Mouse (Mus musculus): ENCODE measurements around the gene Vti1a. TPM values are rescaled to one million over a fixed set of nuclear protein-coding genes. Genes with fewer than 3 reads are reported as not detected.

Vti1a gene
- polyA plus RNA-seq, 1 experiment from 2014 or later: 42.1 TPM

DNA sequence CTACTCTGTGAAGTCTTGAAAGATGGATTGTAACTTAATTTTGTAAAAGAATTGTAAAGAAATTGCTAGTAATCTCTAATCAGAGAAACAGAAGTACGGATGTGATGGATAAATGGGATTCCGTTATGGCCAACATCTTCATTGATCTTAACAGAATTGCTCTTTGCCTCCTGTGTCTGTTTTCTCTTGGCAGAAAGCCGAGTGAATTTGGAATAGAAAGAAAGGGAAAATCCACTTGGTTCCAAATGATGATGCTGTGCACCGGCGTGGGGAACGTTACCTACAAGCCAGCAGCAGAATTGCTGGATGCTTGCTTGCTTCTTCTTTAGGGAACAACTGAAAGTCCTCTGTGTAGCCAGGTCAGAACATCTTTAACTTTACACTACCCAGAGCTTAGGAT is 24.4 kb downstream of the Vti1a start:
- Histone ChIP-seq H3K9ac (ENCODE audit: low read depth, low read length) (no peak overlapping the region), H3K27me3 (ENCODE audit: control insufficient read depth, insufficient read depth, low read depth, low read length) (no peaks in the 10 kb centered on the region), H3K4me1 (ENCODE audit: control insufficient read depth, insufficient read depth, low read length) (peaks cover 19% of the 10 kb centered on the region), H3K9me3 (replicated peaks; ENCODE audit: control insufficient read depth, low read length, poor library complexity, severe bottlenecking) (no peaks in the 10 kb centered on the region), H3K27ac (ENCODE audit: low read length) (no peak overlapping the region), H3K4me3 (ENCODE audit: low read depth, low read length) (no peak overlapping the region), H3K4me2 (ENCODE audit: low read length) (no peak overlapping the region), H3K36me3 (ENCODE audit: control insufficient read depth, insufficient read depth, low read length) (no peaks in the 10 kb centered on the region)
- WGBS: 63% methylated on average over 6 of the region's 6 CpGs
- no peak for ATAC-seq

DNA sequence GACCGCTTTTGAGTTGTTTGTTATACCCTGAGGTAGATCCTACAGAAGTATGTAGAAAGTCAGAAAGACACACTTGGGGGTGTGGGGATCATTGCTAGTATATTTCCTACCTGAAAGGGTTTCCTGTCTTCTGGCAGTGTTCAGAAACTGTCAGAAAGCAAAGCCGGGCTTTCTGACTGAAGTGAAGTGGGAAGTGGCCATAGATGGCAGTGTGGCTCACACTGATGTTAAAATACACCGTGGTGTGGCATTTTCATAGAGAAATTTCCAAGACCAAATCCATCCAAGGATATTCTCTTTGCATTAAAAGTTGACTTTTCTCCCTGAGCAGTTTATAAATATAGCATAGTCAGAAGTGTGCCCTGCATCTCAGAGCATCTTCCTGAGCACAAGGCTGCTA is 25.3 kb downstream of the Vti1a start:
- Histone ChIP-seq H3K9me3 (replicated peaks; ENCODE audit: control insufficient read depth, low read length, poor library complexity, severe bottlenecking) (no peaks in the 10 kb centered on the region), H3K4me3 (ENCODE audit: low read depth, low read length) (no peak overlapping the region), H3K4me2 (ENCODE audit: low read length) (no peak overlapping the region), H3K36me3 (ENCODE audit: control insufficient read depth, insufficient read depth, low read length) (no peaks in the 10 kb centered on the region; the same call in 1 of the 2 replicates), H3K27ac (ENCODE audit: low read length) (peak overlapping the region; percentile 33; the same call in 1 of the 2 replicates), H3K27me3 (ENCODE audit: control insufficient read depth, insufficient read depth, low read depth, low read length) (no peaks in the 10 kb centered on the region), H3K9ac (ENCODE audit: low read depth, low read length) (no peak overlapping the region; the same call in 1 of the 2 replicates), H3K4me1 (ENCODE audit: control insufficient read depth, insufficient read depth, low read length) (peaks cover 18% of the 10 kb centered on the region)
- 63% methylated on average over 3 of the region's 3 CpGs for WGBS
- ATAC-seq: no peak

DNA sequence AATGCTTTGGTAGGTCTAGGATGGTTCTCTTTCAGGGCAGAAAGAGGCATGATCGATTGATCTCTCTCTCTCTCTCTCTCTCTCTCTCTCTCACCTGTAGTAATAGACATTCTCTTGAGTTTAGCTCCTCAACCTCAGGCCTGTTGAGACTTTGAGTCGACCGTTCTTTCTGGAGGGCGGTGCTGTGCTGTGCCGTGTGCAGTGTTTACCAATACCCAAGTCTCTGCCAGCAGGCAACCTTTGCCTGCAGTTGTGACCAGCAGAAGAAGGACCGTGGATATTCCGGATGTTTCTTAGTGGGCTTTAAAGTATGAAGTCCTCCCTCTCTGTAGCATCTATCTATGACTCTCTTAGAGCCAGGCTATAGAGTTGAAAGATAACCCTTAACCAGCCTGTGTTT is 26.3 kb downstream of the Vti1a start:
- peaks cover 10% of the 10 kb centered on the region; the same call in 1 of the 2 replicates for H3K4me1 ChIP-seq (ENCODE audit: control insufficient read depth, insufficient read depth, low read length)
- no peak overlapping the region for H3K4me2 ChIP-seq (ENCODE audit: low read length)
- H3K4me3 ChIP-seq (ENCODE audit: low read depth, low read length): no peak overlapping the region
- H3K27ac ChIP-seq (ENCODE audit: low read length): no peak overlapping the region
- no peaks in the 10 kb centered on the region for H3K27me3 ChIP-seq (ENCODE audit: control insufficient read depth, insufficient read depth, low read depth, low read length)
- no peaks in the 10 kb centered on the region; the same call in 1 of the 2 replicates for H3K36me3 ChIP-seq (ENCODE audit: control insufficient read depth, insufficient read depth, low read length)
- no peak overlapping the region for H3K9ac ChIP-seq (ENCODE audit: low read depth, low read length)
- H3K9me3 ChIP-seq (replicated peaks; ENCODE audit: control insufficient read depth, low read length, poor library complexity, severe bottlenecking): no peaks in the 10 kb centered on the region
- no peak for ATAC-seq
- 92% methylated on average over 7 of the region's 7 CpGs for WGBS

DNA sequence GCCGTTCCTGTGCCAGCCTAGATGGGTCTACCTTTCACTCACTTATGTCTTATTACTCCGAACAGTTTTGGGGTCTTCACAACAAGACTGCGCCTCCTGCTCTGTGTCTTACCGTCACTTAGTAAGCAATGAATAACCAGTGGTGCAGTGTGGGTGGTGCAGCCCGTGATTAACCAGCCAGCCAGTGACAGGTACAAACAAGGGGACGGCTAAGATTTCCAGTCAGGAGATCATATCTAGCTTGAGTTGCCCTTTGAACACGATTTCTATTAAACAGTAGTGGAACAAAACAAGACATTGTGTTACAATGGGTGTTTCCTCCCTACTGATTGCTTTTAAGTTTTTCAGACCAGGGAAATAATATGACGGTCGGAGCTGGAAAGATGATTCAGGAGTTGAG is 27.2 kb downstream of the Vti1a start:
- 89% methylated on average over 9 of the region's 9 CpGs for WGBS

DNA sequence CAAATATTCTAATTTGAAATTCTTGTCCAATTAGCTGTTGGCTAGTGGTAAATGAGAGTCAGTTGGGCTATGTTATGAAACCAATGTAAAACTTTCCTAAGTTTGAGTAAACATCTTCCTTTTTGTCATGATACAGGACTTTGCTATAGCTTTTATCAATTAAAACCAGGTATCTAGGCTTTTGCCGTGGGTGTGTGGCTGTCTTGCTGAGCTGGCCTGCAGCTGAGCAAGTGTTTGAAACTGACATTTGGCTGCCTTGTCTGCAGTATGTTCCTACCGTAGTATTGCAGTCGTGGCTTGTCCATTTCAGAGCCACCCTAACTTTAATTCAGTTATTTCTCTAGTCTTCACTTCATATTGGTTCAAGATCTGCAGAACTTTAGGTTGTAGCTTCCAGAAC is 32.1 kb downstream of the Vti1a start:
- no peak overlapping the region for H3K9ac ChIP-seq (ENCODE audit: low read depth, low read length)
- no peaks in the 10 kb centered on the region for H3K9me3 ChIP-seq (replicated peaks; ENCODE audit: control insufficient read depth, low read length, poor library complexity, severe bottlenecking)
- peaks cover 7% of the 10 kb centered on the region; the same call in 1 of the 2 replicates for H3K4me1 ChIP-seq (ENCODE audit: control insufficient read depth, insufficient read depth, low read length)
- no peaks in the 10 kb centered on the region for H3K27me3 ChIP-seq (ENCODE audit: control insufficient read depth, insufficient read depth, low read depth, low read length)
- no peak for ATAC-seq
- no peak overlapping the region for H3K27ac ChIP-seq (ENCODE audit: low read length)
- no peaks in the 10 kb centered on the region; the same call in 1 of the 2 replicates for H3K36me3 ChIP-seq (ENCODE audit: control insufficient read depth, insufficient read depth, low read length)
- H3K4me2 ChIP-seq (ENCODE audit: low read length): no peak overlapping the region
- no peak overlapping the region for H3K4me3 ChIP-seq (ENCODE audit: low read depth, low read length)
- WGBS: 92% methylated on average over 3 of the region's 3 CpGs

More for the DNA sequence above, 27.2 kb downstream of the Vti1a start:
- Histone ChIP-seq H3K36me3 (ENCODE audit: control insufficient read depth, insufficient read depth, low read length) (no peaks in the 10 kb centered on the region; the same call in 1 of the 2 replicates), H3K4me2 (ENCODE audit: low read length) (no peak overlapping the region), H3K9me3 (replicated peaks; ENCODE audit: control insufficient read depth, low read length, poor library complexity, severe bottlenecking) (no peaks in the 10 kb centered on the region), H3K4me3 (ENCODE audit: low read depth, low read length) (no peak overlapping the region), H3K27ac (ENCODE audit: low read length) (no peak overlapping the region), H3K27me3 (ENCODE audit: control insufficient read depth, insufficient read depth, low read depth, low read length) (no peaks in the 10 kb centered on the region), H3K9ac (ENCODE audit: low read depth, low read length) (no peak overlapping the region), H3K4me1 (ENCODE audit: control insufficient read depth, insufficient read depth, low read length) (peaks cover 7% of the 10 kb centered on the region; the same call in 1 of the 2 replicates)
- ATAC-seq: no peak

DNA sequence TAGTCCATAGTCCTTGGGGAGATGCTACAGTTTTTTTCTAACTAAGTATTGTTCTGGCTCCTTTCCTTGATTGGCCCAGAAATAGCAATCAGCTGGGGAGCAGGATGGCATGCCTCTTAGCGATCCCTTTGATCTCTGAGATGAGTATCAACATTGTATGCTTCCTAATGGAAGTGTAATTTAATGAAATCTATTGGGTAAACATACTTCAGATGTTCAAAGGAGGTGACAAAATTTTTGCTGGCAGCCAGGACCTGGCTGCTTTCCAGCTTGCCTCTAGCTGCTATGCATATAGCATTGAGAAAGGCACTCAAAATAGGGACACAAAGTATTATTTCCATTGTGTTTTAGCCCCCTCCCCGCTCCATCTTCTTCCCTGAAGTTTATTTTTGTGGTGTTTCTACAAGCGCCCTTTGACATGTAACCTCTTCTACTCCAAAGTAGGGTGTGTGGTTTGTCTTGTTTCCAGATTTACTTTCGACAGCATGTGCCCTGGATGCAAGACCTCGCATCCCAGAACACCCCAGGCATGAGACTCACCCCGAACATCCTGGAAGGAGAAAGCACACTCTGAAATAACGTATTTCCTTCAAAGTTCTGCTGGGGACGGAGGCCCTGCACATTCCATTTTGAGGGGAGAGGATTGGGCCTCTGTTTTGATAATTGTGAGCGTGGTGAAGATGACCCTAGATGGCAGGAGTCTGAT is 34.7 kb downstream of the Vti1a start:
- 68% methylated on average over 9 of the region's 9 CpGs for WGBS
- Histone ChIP-seq H3K4me3 (ENCODE audit: low read depth, low read length) (no peak overlapping the region), H3K9ac (ENCODE audit: low read depth, low read length) (no peak overlapping the region), H3K27ac (ENCODE audit: low read length) (peak overlapping the region; percentile 30; the same call in 1 of the 2 replicates), H3K4me2 (ENCODE audit: low read length) (no peak overlapping the region), H3K36me3 (ENCODE audit: control insufficient read depth, insufficient read depth, low read length) (no peaks in the 10 kb centered on the region; the same call in 1 of the 2 replicates), H3K4me1 (ENCODE audit: control insufficient read depth, insufficient read depth, low read length) (peaks cover 7% of the 10 kb centered on the region; the same call in 1 of the 2 replicates), H3K27me3 (ENCODE audit: control insufficient read depth, insufficient read depth, low read depth, low read length) (no peaks in the 10 kb centered on the region), H3K9me3 (replicated peaks; ENCODE audit: control insufficient read depth, low read length, poor library complexity, severe bottlenecking) (no peaks in the 10 kb centered on the region)
- ATAC-seq: no peak

DNA sequence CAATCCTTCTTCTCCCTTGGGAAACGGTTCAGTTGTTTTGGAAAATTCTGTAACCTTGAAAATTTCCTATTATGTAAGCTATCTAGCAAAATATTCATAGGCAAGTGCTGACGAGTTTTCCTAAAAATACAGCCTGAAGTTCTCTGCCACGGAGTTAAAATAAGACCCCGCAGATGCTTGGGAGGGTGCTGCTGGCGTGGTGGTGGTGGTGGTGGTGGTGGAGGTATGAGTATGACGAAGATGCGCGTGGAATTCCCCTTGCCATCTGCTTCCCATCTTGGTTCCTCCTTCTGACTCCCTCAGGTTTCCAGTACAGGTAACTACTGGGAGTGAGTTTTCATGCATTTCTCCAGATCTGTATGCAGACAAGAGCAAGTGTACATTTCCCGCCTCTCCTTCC is 46.5 kb downstream of the Vti1a start:
- no peak for ATAC-seq
- H3K9me3 ChIP-seq (replicated peaks; ENCODE audit: control insufficient read depth, low read length, poor library complexity, severe bottlenecking): no peaks in the 10 kb centered on the region
- H3K4me2 ChIP-seq (ENCODE audit: low read length): no peak overlapping the region
- H3K27ac ChIP-seq (ENCODE audit: low read length): no peak overlapping the region
- H3K36me3 ChIP-seq (ENCODE audit: control insufficient read depth, insufficient read depth, low read length): no peaks in the 10 kb centered on the region
- H3K9ac ChIP-seq (ENCODE audit: low read depth, low read length): no peak overlapping the region
- H3K27me3 ChIP-seq (ENCODE audit: control insufficient read depth, insufficient read depth, low read depth, low read length): no peaks in the 10 kb centered on the region
- no peak overlapping the region for H3K4me3 ChIP-seq (ENCODE audit: low read depth, low read length)
- no peaks in the 10 kb centered on the region for H3K4me1 ChIP-seq (ENCODE audit: control insufficient read depth, insufficient read depth, low read length)
- 90% methylated on average over 9 of the region's 9 CpGs for WGBS

DNA sequence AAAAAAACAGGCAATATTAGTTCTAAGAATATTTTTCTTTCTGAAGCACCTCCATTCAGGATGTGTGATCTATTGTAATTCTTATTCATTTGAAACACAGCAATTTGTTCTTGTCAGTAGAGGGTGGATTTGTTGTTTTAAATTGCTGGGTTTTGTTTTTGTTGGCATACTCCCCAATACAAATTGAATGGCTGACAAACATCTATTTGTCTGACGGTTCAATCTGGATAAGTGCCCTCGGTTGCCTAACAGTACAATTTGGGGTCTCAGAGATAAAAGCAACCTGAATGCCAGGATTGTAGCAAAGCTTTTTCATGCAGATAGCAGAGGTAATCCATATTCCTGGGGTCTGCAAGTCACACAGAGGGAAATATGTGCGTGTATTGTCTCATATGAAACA is 53.6 kb downstream of the Vti1a start:
- Histone ChIP-seq H3K4me3 (ENCODE audit: low read depth, low read length) (no peak overlapping the region), H3K27ac (ENCODE audit: low read length) (peak overlapping the region; percentile 47), H3K9ac (ENCODE audit: low read depth, low read length) (no peak overlapping the region), H3K27me3 (ENCODE audit: control insufficient read depth, insufficient read depth, low read depth, low read length) (no peaks in the 10 kb centered on the region), H3K4me2 (ENCODE audit: low read length) (no peak overlapping the region), H3K36me3 (ENCODE audit: control insufficient read depth, insufficient read depth, low read length) (no peaks in the 10 kb centered on the region), H3K4me1 (ENCODE audit: control insufficient read depth, insufficient read depth, low read length) (peaks cover 10% of the 10 kb centered on the region), H3K9me3 (replicated peaks; ENCODE audit: control insufficient read depth, low read length, poor library complexity, severe bottlenecking) (no peaks in the 10 kb centered on the region)
- 35% methylated on average over 3 of the region's 3 CpGs for WGBS
- no peak for ATAC-seq

DNA sequence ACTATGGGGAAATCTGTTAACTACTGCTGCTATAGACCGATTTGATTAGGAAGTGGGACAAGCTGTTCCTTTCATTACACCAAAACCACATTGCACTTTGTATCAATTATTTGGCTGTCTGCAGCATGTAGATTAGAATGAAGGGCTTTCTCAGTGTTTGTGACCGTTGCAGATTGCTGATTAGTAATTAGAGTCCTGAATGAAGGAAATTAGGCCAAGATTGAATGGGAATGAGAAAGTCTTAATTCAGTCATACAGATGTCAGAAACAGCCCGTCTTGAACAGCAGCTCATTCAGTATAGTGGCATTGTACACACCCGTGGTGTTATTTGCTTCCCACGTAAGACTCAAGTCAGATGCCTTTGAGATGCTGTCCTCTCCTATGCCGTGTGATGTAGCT is 60.2 kb downstream of the Vti1a start:
- Histone ChIP-seq H3K9me3 (replicated peaks; ENCODE audit: control insufficient read depth, low read length, poor library complexity, severe bottlenecking) (no peaks in the 10 kb centered on the region), H3K4me2 (ENCODE audit: low read length) (no peak overlapping the region), H3K36me3 (ENCODE audit: control insufficient read depth, insufficient read depth, low read length) (no peaks in the 10 kb centered on the region), H3K9ac (ENCODE audit: low read depth, low read length) (no peak overlapping the region), H3K27ac (ENCODE audit: low read length) (peak overlapping the region; percentile 69; the same call in 1 of the 2 replicates), H3K4me3 (ENCODE audit: low read depth, low read length) (no peak overlapping the region), H3K27me3 (ENCODE audit: control insufficient read depth, insufficient read depth, low read depth, low read length) (no peaks in the 10 kb centered on the region), H3K4me1 (ENCODE audit: control insufficient read depth, insufficient read depth, low read length) (peaks cover 19% of the 10 kb centered on the region)
- ATAC-seq: no peak
- 38% methylated on average over 6 of the region's 6 CpGs for WGBS

Data from midbrain, embryonic 16.5 days (tissue).